Mouse (Mus musculus) heart, embryonic 11.5 days (tissue): ENCODE measurements at regions not wholly inside any gene's neighbourhood (a gene's known extent, or its start where the extent isn't known, plus 50 kb on each side); places are given as distances from the start of the nearest gene placed in this dataset.
"Not testable (repeated sequence)": the region's sequence is repeated elsewhere in the genome, so short reads cannot be mapped to it uniquely, and the experiment has no call there.

Source experiments
- ATAC-seq: fragments of 200-750 bp; cut with Nextera tagmentation; replicated peaks from 2 replicates; pipeline ENCODE4 v1.8.0; 2017; ENCODE audit warnings: moderate library complexity; ENCODE audit not compliant: insufficient number of reproducible peaks, low FRiP score, low TSS enrichment
- H3K27ac ChIP-seq: fragments of 300-500 bp; sonication (generic); 2 replicates; pipeline ENCODE4 v1.5.1; 2014; ENCODE audit warnings: mild to moderate bottlenecking, low read depth, low read length
- H3K27me3 ChIP-seq: fragments of 300-500 bp; sonication (generic); 2 replicates; pipeline ENCODE4 v1.6.1; 2014; ENCODE audit warnings: mild to moderate bottlenecking, low read length, mixed read lengths; ENCODE audit not compliant: control insufficient read depth, insufficient read depth
- H3K36me3 ChIP-seq: fragments of 300-500 bp; sonication (generic); 2 replicates; pipeline ENCODE4 v1.6.1; 2014; ENCODE audit warnings: mild to moderate bottlenecking, low read length, moderate library complexity, mixed read lengths; ENCODE audit not compliant: control insufficient read depth, insufficient read depth
- H3K4me1 ChIP-seq: fragments of 300-500 bp; sonication (generic); 2 replicates; pipeline ENCODE4 v1.6.1; 2014; ENCODE audit warnings: low read length; ENCODE audit not compliant: control insufficient read depth, insufficient read depth
- H3K4me2 ChIP-seq: fragments of 300-500 bp; sonication (generic); 2 replicates; pipeline ENCODE4 v1.6.1; 2014; ENCODE audit warnings: mild to moderate bottlenecking, moderate library complexity
- H3K4me3 ChIP-seq: fragments of 300-500 bp; sonication (generic); 2 replicates; pipeline ENCODE4 v1.5.1; 2014; ENCODE audit warnings: low read depth, low read length
- H3K9ac ChIP-seq: fragments of 300-500 bp; sonication (generic); 2 replicates; pipeline ENCODE4 v1.6.1; 2014; ENCODE audit warnings: mild to moderate bottlenecking, low read depth, low read length, moderate library complexity
- H3K9me3 ChIP-seq: fragments of 300-500 bp; sonication (generic); replicated peaks from 2 replicates; pipeline ENCODE4 v1.6.1; 2016; ENCODE audit warnings: low read length; ENCODE audit not compliant: control insufficient read depth
- WGBS: fragments of 180-500 bp; shearing (Covaris S2); extraction: QIAGEN DNeasy Blood & Tissue Kit; methylation state at CpG from one replicate; pipeline ENCODE4 v1.1.7; 2014; ENCODE audit not compliant: insufficient replicate concordance; 5-methylcytosine and 5-hydroxymethylcytosine counted together

- Histone ChIP-seq H3K4me1 (peaks cover 13% of the 10 kb centered on the region), H3K27ac (no peak overlapping the region)
- ATAC-seq = no peak
These were observed 71.1 kb downstream of the Tex35 start for GRCm38 (mm10) chr1:157037246-157037991.

GRCm38 (mm10) chr1:157036779-157037178 lies 71.7 kb downstream of the Tex35 start:
- ATAC-seq = no peak
- no peaks in the 10 kb centered on the region for H3K36me3 ChIP-seq
- H3K27me3 ChIP-seq = no peaks in the 10 kb centered on the region

More at GRCm38 (mm10) chr1:157037246-157037991, 71.1 kb downstream of the Tex35 start:
- WGBS = 75% methylated on average over 10 of the region's 10 CpGs
- no peak overlapping the region for H3K4me3 ChIP-seq
- H3K4me2 ChIP-seq = no peak overlapping the region
- H3K9me3 ChIP-seq = no peaks in the 10 kb centered on the region
- no peaks in the 10 kb centered on the region for H3K36me3 ChIP-seq
- H3K9ac ChIP-seq = no peak overlapping the region
- H3K27me3 ChIP-seq = no peaks in the 10 kb centered on the region

GRCm38 (mm10) chr1:157035221-157035620 lies 73.3 kb downstream of the Tex35 start:
- H3K27ac ChIP-seq, H3K9me3 ChIP-seq, H3K27me3 ChIP-seq, H3K4me1 ChIP-seq, H3K4me2 ChIP-seq, H3K4me3 ChIP-seq, H3K36me3 ChIP-seq, H3K9ac ChIP-seq, ATAC-seq: not testable (repeated sequence)
- WGBS = 92% methylated on average over 8 of the region's 8 CpGs

More at GRCm38 (mm10) chr1:157036779-157037178, 71.7 kb downstream of the Tex35 start:
- Histone ChIP-seq H3K9me3 (no peaks in the 10 kb centered on the region), H3K4me3 (no peak overlapping the region), H3K9ac (no peak overlapping the region), H3K27ac (no peak overlapping the region), H3K4me2 (no peak overlapping the region), H3K4me1 (peaks cover 13% of the 10 kb centered on the region)
- 42% methylated on average over 4 of the region's 4 CpGs for WGBS

- Histone ChIP-seq H3K27ac (no peak overlapping the region), H3K9ac (no peak overlapping the region), H3K9me3 (no peaks in the 10 kb centered on the region), H3K4me2 (no peak overlapping the region), H3K4me3 (no peak overlapping the region), H3K4me1 (no peaks in the 10 kb centered on the region), H3K27me3 (no peaks in the 10 kb centered on the region), H3K36me3 (no peaks in the 10 kb centered on the region)
- 81% methylated on average over 3 of the region's 3 CpGs for WGBS
- ATAC-seq = no peak
These were observed 79.8 kb downstream of the Tex35 start for GRCm38 (mm10) chr1:157028682-157029081.

- Histone ChIP-seq H3K4me3 (no peak overlapping the region), H3K9ac (no peak overlapping the region), H3K36me3 (no peaks in the 10 kb centered on the region), H3K27ac (no peak overlapping the region), H3K4me1 (no peaks in the 10 kb centered on the region), H3K27me3 (no peaks in the 10 kb centered on the region), H3K9me3 (no peaks in the 10 kb centered on the region), H3K4me2 (no peak overlapping the region)
- 86% methylated on average over 7 of the region's 7 CpGs for WGBS
- no peak for ATAC-seq
These were observed 80.8 kb downstream of the Tex35 start for GRCm38 (mm10) chr1:157027681-157028080.

- Histone ChIP-seq H3K4me2 (no peak overlapping the region), H3K4me1 (0 out of 2 replicates have a peak, but pooled peaks cover 6% of the 10 kb centered on the region), H3K9me3 (no peaks in the 10 kb centered on the region), H3K4me3 (no peak overlapping the region), H3K36me3 (no peaks in the 10 kb centered on the region), H3K27ac (no peak overlapping the region), H3K9ac (no peak overlapping the region), H3K27me3 (no peaks in the 10 kb centered on the region)
- 82% methylated on average over 6 of the region's 6 CpGs for WGBS
- ATAC-seq = no peak
These were observed 84.0 kb upstream of the Ralgps2 start for GRCm38 (mm10) chr1:157023462-157023861.

GRCm38 (mm10) chr1:157022456-157023435 lies 83.3 kb upstream of the Ralgps2 start:
- H3K4me2 ChIP-seq = no peak overlapping the region
- no peak overlapping the region for H3K27ac ChIP-seq
- no peaks in the 10 kb centered on the region for H3K36me3 ChIP-seq
- 82% methylated on average over 12 of the region's 12 CpGs for WGBS
- H3K4me3 ChIP-seq = no peak overlapping the region
- 0 out of 2 replicates have a peak, but pooled peaks cover 6% of the 10 kb centered on the region for H3K4me1 ChIP-seq
- H3K27me3 ChIP-seq = no peaks in the 10 kb centered on the region
- no peak for ATAC-seq
- no peak overlapping the region for H3K9ac ChIP-seq
- H3K9me3 ChIP-seq = no peaks in the 10 kb centered on the region

- 58% methylated on average over 7 of the region's 7 CpGs for WGBS
- Histone ChIP-seq H3K4me3 (no peak overlapping the region), H3K4me1 (0 out of 2 replicates have a peak, but pooled peaks cover 6% of the 10 kb centered on the region), H3K4me2 (no peak overlapping the region), H3K9me3 (no peaks in the 10 kb centered on the region), H3K9ac (no peak overlapping the region), H3K36me3 (no peaks in the 10 kb centered on the region), H3K27me3 (no peaks in the 10 kb centered on the region), H3K27ac (no peak overlapping the region)
- ATAC-seq = no peak
These were observed 80.5 kb upstream of the Ralgps2 start for GRCm38 (mm10) chr1:157019892-157020291.
